Mouse (Mus musculus) bone marrow, adult 2 months (tissue): ENCODE measurements at regions not wholly inside any gene's neighbourhood (a gene's known extent, or its start where the extent isn't known, plus 50 kb on each side); places are given as distances from the start of the nearest gene placed in this dataset.

Source experiments
- CTCF ChIP-seq: fragments of 200-500 bp; IDR thresholded peaks from 2 replicates; pipeline ENCODE4 v1.5.1; 2011; ENCODE audit warnings: low read length, control low read depth; ENCODE audit not compliant: control insufficient read depth, insufficient read depth
- POLR2A ChIP-seq: fragments of 200-500 bp; IDR thresholded peaks from 2 replicates; pipeline ENCODE4 v1.6.1; 2011; ENCODE audit warnings: low read depth, mild to moderate bottlenecking, control low read depth, low read length, borderline replicate concordance; ENCODE audit not compliant: control insufficient read depth

DNA sequence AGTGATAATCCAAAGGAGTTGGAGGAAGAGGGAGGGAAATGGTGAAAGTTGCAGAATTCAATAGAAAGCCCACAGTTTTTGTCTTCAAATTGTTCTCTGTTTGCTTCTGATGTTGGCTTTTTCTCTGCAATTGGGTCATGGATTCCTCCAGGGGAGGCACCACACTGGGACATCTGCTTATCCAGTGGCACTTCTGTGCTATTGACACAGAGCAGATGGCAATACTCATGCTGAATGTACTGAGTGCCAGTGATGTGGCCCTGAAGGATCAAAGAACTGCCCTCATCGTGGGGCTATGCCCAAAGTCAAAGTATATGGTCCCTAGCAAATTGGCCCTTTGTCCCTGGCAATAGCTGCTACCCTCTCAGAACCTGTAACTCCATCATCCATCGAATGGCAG is 918.9 kb upstream of the Fam160b2 start:
- TF ChIP-seq CTCF: no peak
- no peak for TF ChIP-seq POLR2A
